Mouse (Mus musculus) layer of hippocampus, postnatal 36 days (tissue): ENCODE data around the gene Cyp8b1. TPM values are rescaled to one million over a fixed set of nuclear protein-coding genes. Genes with fewer than 3 reads are reported as not detected.

ENCODE experiments used
- DNase-seq, 2 experiments: peaks; one replicate each; pipeline ENCODE4 v3.0.0; 2022
- total RNA-seq, 2 experiments: library from RNA; stranded (reverse); gene quantifications; 2 replicates each; pipeline ENCODE4 v1.2.3; 2021

The Cyp8b1 gene
- total RNA-seq, 2 experiments from 2014 or later = not detected

DNA sequence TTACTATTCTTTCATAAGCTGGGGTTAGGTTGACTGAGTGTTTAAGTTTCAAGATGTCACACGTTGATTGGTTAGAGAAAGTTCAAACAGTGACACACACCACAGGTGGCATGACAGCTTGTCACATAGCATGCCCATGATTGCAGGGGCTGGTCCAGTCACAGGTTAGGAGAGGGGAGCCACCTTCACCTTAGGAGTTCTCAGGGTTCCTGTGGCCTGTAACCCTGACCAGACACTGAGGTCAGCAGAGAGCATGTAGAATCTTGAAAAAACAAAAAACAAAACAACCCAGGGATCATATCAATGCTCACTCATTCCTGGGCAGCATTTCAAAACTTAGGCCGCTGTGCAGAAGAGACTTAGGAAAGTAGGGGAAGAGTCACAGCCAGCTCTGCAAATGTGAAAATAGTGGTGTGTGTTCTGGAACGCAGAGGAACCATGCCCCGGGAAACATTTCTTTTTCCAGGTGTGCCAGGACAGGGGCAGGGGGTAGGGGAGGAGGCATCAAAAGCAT is 26.1 kb downstream of the Cyp8b1 start:
- DNase-seq = no peak

DNA sequence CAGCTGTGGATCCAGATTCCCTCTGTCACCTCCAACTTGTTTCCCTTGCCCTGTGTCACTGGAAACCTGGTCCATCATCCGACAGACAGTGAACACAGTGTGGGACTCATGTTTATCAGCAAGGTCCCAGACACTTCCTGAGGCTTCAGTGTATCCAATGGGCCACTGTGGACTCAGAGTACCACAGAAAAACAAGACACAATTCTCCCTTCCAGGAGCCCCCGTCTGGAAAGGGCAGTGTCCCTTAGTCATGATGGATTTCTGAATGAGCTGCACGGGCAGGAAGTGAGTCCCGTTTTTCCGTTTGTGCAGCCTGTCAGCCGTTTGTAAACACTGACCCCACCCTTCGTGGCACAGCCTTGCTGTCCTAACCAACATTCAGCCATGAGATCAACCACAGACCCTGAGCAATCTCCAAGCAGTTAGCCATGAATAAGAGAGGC is 34.1 kb downstream of the Cyp8b1 start:
- DNase-seq = no peak

GRCm38 (mm10) chr9:121881301-121881700 is 34.8 kb downstream of the Cyp8b1 start:
- DNase-seq = peak; percentile 33 to 38

DNA sequence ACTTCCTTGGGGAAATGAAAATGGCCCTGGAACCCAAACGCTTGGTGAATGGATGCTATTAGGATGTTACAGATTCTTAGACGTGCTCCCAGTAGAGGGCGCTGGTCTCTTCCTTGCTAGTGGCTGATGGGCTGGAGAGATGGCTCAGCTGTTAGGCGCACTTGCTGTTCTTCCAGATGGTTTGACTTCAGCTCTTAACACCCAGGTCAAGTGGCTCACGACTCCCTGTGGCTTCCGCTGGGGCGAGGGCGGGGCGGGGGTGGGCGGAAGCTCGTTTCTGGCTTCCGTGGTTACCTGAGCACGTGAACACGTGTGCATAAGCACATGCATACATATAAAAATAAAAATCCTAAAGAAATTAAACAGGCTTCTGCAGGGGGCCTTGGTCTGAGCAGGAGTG is 35.3 kb downstream of the Cyp8b1 start:
- peak; percentile 48 to 52 for DNase-seq

- DNase-seq = peak; percentile 35 to 43
Measured at GRCm38 (mm10) chr9:121877052-121877740, 38.9 kb downstream of the Cyp8b1 start.

DNA sequence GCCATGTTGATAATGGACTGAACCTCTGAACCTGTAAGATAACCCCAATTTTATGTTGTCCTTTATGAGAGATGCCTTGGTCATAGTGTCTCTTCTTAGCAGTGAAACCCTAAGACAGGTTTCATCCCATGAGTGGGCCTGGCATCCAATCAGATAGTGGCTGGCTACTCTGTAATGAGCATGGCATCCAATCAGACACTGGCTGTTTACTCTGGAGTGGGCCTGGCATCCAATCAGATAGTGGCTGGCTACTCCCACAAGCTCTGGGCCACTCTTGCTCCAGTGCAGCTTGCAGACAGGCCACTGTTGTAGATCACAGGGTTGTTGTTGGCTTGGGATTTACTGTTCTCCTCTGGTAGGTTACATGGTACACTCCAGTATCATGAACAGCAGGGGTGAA is 42.5 kb downstream of the Cyp8b1 start:
- no peak for DNase-seq

GRCm38 (mm10) chr9:121872062-121872683 is 43.9 kb downstream of the Cyp8b1 start:
- DNase-seq = no peak

- DNase-seq = no peak
Measured at GRCm38 (mm10) chr9:121869973-121870515, 46.1 kb downstream of the Cyp8b1 start.

DNA sequence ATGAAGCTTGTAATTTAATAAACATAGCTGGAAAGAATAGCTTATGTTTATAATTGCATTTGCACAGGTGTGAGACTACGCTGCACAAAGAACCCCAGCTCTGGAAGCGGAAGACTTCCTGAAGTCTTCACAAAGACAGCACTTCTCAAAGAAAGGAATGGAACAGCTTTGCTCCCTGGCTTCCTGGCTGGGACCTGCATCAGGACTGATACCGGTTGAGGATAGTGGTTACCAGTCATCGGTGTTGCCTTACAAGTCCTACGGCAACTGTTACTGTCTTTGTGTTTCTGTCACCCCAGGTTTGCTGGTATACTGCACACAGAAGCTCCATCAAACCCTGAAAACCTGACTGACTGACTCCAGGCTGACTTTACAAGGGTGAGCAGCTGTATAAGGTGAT is 46.7 kb downstream of the Cyp8b1 start:
- DNase-seq = no peak

GRCm38 (mm10) chr9:121868236-121868635 is 47.9 kb downstream of the Cyp8b1 start:
- DNase-seq = no peak

- DNase-seq = no peak
Measured at GRCm38 (mm10) chr9:121867632-121868031, 48.5 kb downstream of the Cyp8b1 start.

DNA sequence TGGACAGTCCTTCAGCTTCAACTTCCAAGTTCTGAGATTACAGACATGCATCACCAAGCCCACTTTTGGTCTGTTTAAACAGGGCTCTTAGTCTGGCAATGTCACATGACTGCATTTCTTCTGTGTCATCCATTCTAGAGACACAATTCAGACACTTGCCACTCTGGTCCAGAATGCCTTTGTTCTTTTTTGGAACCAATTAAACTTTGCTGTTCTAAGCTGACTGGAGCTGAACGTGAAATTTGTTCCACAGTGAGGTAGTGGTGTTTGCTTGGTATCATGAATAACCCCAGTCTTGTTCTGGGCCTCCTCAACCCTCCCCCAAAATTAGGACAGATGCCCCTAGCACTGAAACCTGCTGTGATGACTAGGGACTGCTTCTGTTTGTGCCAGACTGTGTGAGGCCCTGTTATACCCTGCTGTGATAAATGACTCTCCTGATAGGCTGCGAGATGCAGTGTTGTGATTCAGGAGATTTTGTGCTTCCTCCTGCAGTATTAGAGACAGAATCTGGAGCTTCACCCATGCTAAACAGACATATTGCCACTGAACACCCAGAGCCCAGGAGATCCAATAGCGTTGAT is 50.6 kb downstream of the Cyp8b1 start:
- DNase-seq = no peak

GRCm38 (mm10) chr9:121864837-121865236 is 51.3 kb downstream of the Cyp8b1 start:
- no peak for DNase-seq

Other genes with a start within 250 kb of the Cyp8b1 start
- gene Sec22c, start 210.8 kb downstream of the Cyp8b1 start, total RNA-seq = 10 to 100 TPM; 31.7 to 31.8 TPM
- 10 to 100 TPM; 73.2 to 84.3 TPM for gene Ss18l2, start 206.0 kb downstream of the Cyp8b1 start, total RNA-seq
- gene Nktr, start 197.1 kb downstream of the Cyp8b1 start, total RNA-seq = 100 to 1,000 TPM in 1 of 2 experiments, 10 to 100 TPM in 1; 99.0 to 145 TPM
- gene Zfp651, start 157.0 kb downstream of the Cyp8b1 start, total RNA-seq = 100 to 1,000 TPM; 105 to 106 TPM
- gene Klhl40, start 138.7 kb downstream of the Cyp8b1 start, total RNA-seq = 1 to 10 TPM; 2.8 to 3.5 TPM
- 10 to 100 TPM; 14.6 to 15.9 TPM for gene Hhatl, start 123.8 kb downstream of the Cyp8b1 start, total RNA-seq
- gene Ccdc13, start 76.8 kb downstream of the Cyp8b1 start, total RNA-seq = 1 to 10 TPM; 7.5 to 9.7 TPM
- gene Higd1a, start 57.9 kb downstream of the Cyp8b1 start, total RNA-seq = 10 to 100 TPM; 90.4 to 93.2 TPM
- 1 to 10 TPM; 1.3 to 1.5 TPM for gene Ackr2, start 17.9 kb downstream of the Cyp8b1 start, total RNA-seq
- gene Fam198a, start 34.7 kb upstream of the Cyp8b1 start, total RNA-seq = 1 to 10 TPM; 5.8 to 6.8 TPM
- gene Pomgnt2, start 80.8 kb upstream of the Cyp8b1 start, total RNA-seq = 10 to 100 TPM; 41.2 to 44.0 TPM
- gene Snrk, start 201.0 kb upstream of the Cyp8b1 start, total RNA-seq = 100 to 1,000 TPM; 105 to 113 TPM